Mouse (Mus musculus): ENCODE measurements at regions not wholly inside any gene's neighbourhood (a gene's known extent, or its start where the extent isn't known, plus 50 kb on each side); places are given as distances from the start of the nearest gene placed in this dataset.
A peak's percentile ranks its signal among the peaks of the same experiment; 100 is the strongest.
"Not testable (repeated sequence)": the region's sequence is repeated elsewhere in the genome, so short reads cannot be mapped to it uniquely, and the experiment has no call there.

DNA sequence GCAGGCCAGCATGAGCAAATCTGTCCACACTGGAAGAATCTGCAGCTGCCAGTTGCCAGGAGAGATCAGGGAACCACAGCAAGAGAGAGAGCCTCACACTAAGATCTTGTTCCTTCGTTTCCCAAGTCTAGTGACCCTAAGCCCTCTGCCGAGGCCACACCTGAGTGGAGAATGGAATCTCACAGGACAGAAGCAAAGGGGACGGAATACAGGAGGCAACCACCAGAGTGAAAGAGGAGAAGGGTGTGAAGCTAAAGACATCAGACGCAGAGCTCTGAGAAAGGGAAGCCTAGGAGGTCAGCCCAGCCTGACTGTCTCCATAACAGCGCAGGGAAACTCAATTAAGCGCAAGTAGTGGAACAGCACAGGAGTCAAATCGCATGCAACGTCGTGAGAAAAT, 75.0 kb downstream of the Suds3 start:
- no peak for ATAC-seq (ENCODE audit: low TSS enrichment)

- ATAC-seq (ENCODE audit: low TSS enrichment) = no peak
Observed at GRCm38 (mm10) chr5:117037261-117037660, 78.7 kb downstream of the Suds3 start.

DNA sequence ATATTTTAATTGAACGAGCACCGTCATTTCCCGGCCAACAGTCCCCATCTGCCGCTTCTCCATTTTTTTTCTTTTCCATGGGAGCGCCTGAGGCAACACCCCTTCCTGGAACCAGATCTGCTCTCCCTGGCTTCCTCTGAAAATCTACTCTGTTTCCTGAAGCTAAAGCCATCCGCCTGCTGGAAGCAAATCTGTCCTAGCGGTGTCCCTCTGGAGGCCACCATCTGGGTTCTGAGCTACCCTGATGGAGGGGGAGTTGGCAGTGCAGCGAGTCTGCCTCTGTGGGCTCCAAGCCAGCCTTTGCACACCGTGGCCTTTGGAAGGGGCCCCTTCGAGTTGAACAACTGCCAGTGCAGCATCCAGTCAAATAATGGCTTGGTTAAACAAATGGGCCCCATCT, 83.8 kb downstream of the Suds3 start:
- ATAC-seq (ENCODE audit: low TSS enrichment) = peak; percentile 55; the same call in 1 of the 2 replicates

- no peak; the same call in 1 of the 2 replicates for ATAC-seq (ENCODE audit: low TSS enrichment)
Observed at GRCm38 (mm10) chr5:117025689-117026383, 90.1 kb downstream of the Suds3 start.

DNA sequence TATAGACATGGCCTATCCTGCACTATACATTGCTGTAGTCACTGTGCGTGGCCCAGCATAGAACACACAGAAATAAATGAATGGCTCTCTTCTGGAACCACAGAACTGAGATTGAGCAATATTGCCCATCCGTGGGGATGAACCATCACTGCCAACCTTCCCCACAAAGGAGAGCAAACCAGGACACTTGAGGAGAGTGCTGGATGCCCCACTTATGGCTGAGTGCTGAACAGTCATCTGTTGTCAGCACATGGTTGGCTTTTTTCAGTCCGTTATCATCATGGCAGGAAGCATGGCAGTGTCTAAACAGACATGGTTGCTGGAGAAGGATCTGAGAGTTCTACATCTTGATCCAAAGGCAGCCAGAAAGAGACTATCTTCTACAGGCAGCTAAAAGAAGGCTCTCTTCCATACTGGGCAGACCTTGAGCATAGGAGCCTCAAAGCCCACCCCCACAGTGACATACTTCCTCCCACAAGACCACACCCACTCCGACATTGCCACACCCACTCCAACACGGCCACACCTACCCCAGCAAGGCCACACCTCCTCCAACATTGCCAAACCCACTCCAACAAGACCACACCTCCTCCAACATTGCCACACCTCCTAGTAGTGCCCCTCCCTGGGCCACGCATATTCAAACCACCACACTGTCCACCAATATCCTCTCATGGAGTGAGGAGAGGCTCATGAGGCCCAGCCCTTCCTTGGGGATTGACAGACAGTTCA, 97.3 kb downstream of the Suds3 start:
- no peak for ATAC-seq (ENCODE audit: low TSS enrichment)

DNA sequence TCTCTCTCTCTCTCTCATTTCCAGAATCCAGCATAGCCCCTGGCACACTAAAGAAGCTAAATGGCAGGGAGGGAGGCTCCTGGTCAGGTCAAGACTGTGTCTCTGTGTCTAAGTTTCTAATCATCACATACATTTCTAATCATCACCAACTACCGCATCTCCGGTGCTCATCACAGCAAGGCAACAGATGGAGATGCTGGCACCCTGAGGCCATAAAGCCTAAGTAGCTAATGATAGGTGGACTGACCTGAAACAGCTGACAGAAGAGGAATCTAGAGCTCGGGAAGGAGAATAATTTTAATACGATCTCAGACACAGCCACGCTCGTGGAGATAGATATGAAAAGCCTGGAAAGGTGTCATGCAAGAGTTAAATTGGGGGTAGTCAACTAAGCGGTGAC, 104.8 kb downstream of the Suds3 start:
- ATAC-seq (ENCODE audit: low TSS enrichment) = no peak

DNA sequence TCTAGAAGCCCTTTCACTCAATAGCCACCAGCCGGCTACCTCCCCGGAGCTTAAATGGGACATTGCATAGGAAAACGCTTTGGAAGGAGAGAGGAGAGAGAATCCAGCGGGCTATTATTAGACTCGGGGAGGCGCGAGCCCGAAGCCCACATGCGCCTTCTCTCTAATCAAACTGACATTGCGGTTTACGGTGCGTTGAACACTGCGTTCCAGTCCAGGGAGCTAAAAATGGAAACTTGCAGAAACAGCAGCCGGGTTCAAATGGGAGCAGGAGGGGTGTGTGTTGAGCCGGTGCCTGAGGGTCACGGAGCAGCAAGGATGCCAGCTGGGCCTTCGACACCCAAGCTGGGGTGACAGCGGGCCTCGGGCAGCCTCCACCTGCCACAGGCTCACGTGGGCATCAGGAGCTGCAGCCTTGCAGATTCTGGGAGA, 115.1 kb downstream of the Suds3 start:
- ATAC-seq (ENCODE audit: low TSS enrichment) = peak; percentile 77

- no peak for ATAC-seq (ENCODE audit: low TSS enrichment)
Observed at GRCm38 (mm10) chr5:116994508-116994907, 121.4 kb downstream of the Suds3 start.

GRCm38 (mm10) chr5:116993674-116994073, 122.2 kb downstream of the Suds3 start:
- no peak for ATAC-seq (ENCODE audit: low TSS enrichment)

DNA sequence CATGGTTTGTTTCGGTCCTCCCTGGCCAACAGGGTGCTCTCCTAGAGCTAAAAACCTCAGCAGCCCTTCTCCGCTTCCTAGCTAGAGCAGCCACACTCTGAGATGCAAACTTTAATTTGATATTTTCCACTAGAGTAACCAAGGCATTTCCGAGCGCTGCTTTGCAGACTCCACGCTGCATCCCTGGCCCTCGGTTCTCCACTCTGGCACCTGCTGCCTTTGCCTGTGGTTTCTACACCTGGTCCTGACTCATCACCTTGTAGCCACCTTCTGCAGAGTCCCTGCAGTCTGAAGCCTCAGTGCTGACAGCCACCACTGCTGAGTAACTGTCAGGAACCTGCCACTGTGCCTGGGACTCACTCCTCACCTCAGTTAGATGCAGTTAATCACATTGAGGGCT, 124.5 kb downstream of the Suds3 start:
- ATAC-seq (ENCODE audit: low TSS enrichment) = no peak

DNA sequence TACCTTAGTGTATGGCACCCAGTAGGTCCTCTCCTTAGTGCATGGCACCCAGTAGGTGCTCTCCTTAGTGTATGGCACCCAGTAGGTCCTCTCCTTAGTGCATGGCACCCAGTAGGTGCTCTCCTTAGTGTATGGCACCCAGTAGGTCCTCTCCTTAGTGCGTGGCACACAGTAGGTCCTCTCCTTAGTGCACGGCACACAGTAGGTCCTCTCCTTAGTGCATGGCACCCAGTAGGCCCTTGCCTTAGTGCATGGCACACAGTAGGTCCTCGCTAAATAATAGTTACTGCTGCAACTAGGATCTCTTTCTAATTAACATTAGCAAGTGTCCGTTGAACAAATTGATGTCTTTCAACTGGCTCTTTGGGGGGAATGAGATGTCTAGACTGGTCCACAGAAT, 144.4 kb downstream of the Suds3 start:
- ATAC-seq (ENCODE audit: low TSS enrichment) = not testable (repeated sequence)

- no peak for ATAC-seq (ENCODE audit: low TSS enrichment)
Observed at GRCm38 (mm10) chr5:116964171-116964570, 151.7 kb downstream of the Suds3 start.

GRCm38 (mm10) chr5:116963106-116963505, 152.8 kb downstream of the Suds3 start:
- ATAC-seq (ENCODE audit: low TSS enrichment) = no peak

- no peak for ATAC-seq (ENCODE audit: low TSS enrichment)
Observed at GRCm38 (mm10) chr5:116960041-116960440, 155.9 kb downstream of the Suds3 start.

- no peak for ATAC-seq (ENCODE audit: low TSS enrichment)
Observed at GRCm38 (mm10) chr5:116958141-116958540, 157.8 kb downstream of the Suds3 start.

- ATAC-seq (ENCODE audit: low TSS enrichment) = no peak
Observed at GRCm38 (mm10) chr5:116956572-116956971, 159.3 kb downstream of the Suds3 start.

- ATAC-seq (ENCODE audit: low TSS enrichment) = no peak
Observed at GRCm38 (mm10) chr5:116950280-116950881, 165.5 kb downstream of the Suds3 start.

GRCm38 (mm10) chr5:116934585-116934984, 181.3 kb downstream of the Suds3 start:
- no peak for ATAC-seq (ENCODE audit: low TSS enrichment)

GRCm38 (mm10) chr5:116934151-116934550, 181.8 kb downstream of the Suds3 start:
- no peak for ATAC-seq (ENCODE audit: low TSS enrichment)

GRCm38 (mm10) chr5:116933105-116933504, 182.8 kb downstream of the Suds3 start:
- ATAC-seq (ENCODE audit: low TSS enrichment) = no peak

GRCm38 (mm10) chr5:116923761-116924160, 192.2 kb downstream of the Suds3 start:
- no peak for ATAC-seq (ENCODE audit: low TSS enrichment)

- no peak for ATAC-seq (ENCODE audit: low TSS enrichment)
Observed at GRCm38 (mm10) chr5:116922059-116922671, 193.7 kb downstream of the Suds3 start.

All from frontal cortex, adult (tissue).